ENCODE assay signal across 9 mouse cellular contexts in the genomic region with DNA sequence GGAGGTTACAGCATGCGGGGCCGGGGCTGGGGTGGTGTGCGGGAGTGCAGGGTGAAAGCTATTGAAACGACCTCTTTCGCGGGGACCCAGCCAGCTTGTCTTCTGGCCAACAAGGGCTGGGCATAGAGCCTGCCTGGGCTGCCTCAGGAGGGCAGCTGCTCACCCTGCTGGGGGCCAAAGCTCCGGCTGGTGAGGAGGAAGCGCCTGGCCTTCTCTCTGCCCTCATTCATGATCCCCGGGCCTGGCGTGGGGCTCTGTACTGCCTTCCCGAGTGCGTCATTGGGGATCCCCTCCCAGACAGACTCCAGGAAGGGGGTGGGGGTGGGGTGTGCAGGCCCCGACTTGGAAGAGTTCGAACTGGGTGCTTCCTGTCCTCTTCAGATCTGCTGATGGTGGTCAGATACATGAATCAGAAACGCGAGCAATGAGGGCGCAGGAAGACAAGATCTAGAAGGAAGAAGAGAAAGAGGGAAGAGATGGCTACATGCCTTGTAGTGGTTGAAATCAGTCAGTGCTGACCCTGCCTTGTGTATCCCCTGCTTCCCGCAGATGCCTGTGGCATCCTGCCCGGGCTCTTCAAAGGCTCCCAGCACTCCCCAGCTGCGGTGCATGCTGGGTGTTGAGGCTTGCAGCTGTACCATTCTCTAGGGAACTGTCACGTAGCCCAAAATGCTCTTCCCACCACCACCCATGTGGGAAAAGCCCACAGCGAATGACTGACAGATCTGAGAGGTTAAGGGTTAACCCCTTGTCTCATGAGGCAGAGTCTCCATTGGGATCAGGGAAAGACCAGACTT. TPM values are rescaled to one million over a fixed set of nuclear protein-coding genes. Genes with fewer than 3 reads are reported as not detected.
A peak's percentile ranks its signal among the peaks of the same experiment; 100 is the strongest.
DNase-seq lines count a peak whose midpoint lies in the region; ATAC-seq and TF ChIP-seq lines count a peak whose summit lies in the region.
"Had no signal": no experiment of that assay in that cellular context is flagged by ENCODE, and none has a peak within 500 bp of the region (broad histone marks: within the 10 kb centered on the region; RNA-seq: fewer than 3 reads in every experiment).

No protein-coding gene starts in this region.

- H3K9me3 ChIP-seq in CH12.LX (replicated peaks; ENCODE audit: low read length) = peaks cover 3% of the 10 kb centered on the region
- H3K9me3 ChIP-seq in forebrain, embryonic 12.5 days = no peaks in the 10 kb centered on the region
- no peaks in the 10 kb centered on the region for H3K9me3 ChIP-seq in hindbrain, postnatal 0 days (ENCODE audit: low read length)
- H3K9me3 ChIP-seq: liver, embryonic 13.5 days had no signal

- no peak overlapping the region for H3K27ac ChIP-seq in gastrocnemius, adult 2 months
- H3K27ac ChIP-seq in CH12.LX (ENCODE audit: insufficient read depth, low read depth) = no peak overlapping the region
- 0 out of 2 replicates have a peak overlapping the region, but pooled peaks have one; percentile 1 for H3K27ac ChIP-seq in forebrain, embryonic 12.5 days
- peak overlapping the region; percentile 68 for H3K27ac ChIP-seq in hindbrain, postnatal 0 days
- H3K27ac ChIP-seq: liver, embryonic 13.5 days had no signal

- TF ChIP-seq POLR2A in CH12.LX (IDR thresholded peaks at IDR 0.05; ENCODE audit: low read depth, low read length) = peak; percentile 51; the same call in 1 of the 2 replicates

- peaks cover 8 to 19% of the 10 kb centered on the region in 2 experiments; a peak in 3 of 4 replicates for H3K4me1 ChIP-seq in CH12.LX (ENCODE audit: control insufficient read depth in 1 of 2, insufficient read depth in 2 of 2)
- peaks cover 14% of the 10 kb centered on the region for H3K4me1 ChIP-seq in forebrain, embryonic 12.5 days
- peaks cover 11% of the 10 kb centered on the region for H3K4me1 ChIP-seq in hindbrain, postnatal 0 days (ENCODE audit: insufficient read depth, low read length)
- H3K4me1 ChIP-seq: liver, embryonic 13.5 days had no signal

- TF ChIP-seq CTCF in gastrocnemius, adult 2 months (IDR thresholded peaks at IDR 0.05) = no peak
- no peak for TF ChIP-seq CTCF in CH12.LX (conservative IDR thresholded peaks at IDR 0.05 in 1 of 2, IDR thresholded peaks at IDR 0.05 in 1 of 2; ENCODE audit: low read depth in 2 of 2, low read length in 2 of 2)
- TF ChIP-seq CTCF in hindbrain, postnatal 0 days (IDR thresholded peaks at IDR 0.05; ENCODE audit: low read depth) = no peak

- intact Hi-C loops in gastrocnemius, adult 2 months (cut with DNase I) = no loop called here

- peak overlapping the region; percentile 53 for H3K4me2 ChIP-seq in CH12.LX (ENCODE audit: insufficient read depth, low read depth, poor library complexity, severe bottlenecking)
- H3K4me2 ChIP-seq in forebrain, embryonic 12.5 days = no peak overlapping the region
- H3K4me2 ChIP-seq in hindbrain, postnatal 0 days (ENCODE audit: low read depth, low read length) = peak overlapping the region; percentile 23; the same call in 1 of the 2 replicates
- H3K4me2 ChIP-seq: liver, embryonic 13.5 days had no signal

- TF ChIP-seq RAD21 in CH12.LX (IDR thresholded peaks at IDR 0.05; ENCODE audit: low read depth, low read length) = no peak; the same call in 1 of the 2 replicates

- no peak for TF ChIP-seq EP300 in CH12.LX (IDR thresholded peaks at IDR 0.05; ENCODE audit: low read length)

- H3K36me3 ChIP-seq in CH12.LX (replicated peaks in 1 of 2; ENCODE audit: control insufficient read depth in 1 of 2, insufficient read depth in 1 of 2, low read length in 1 of 2) = no peaks in the 10 kb centered on the region
- H3K36me3 ChIP-seq in forebrain, embryonic 12.5 days (replicated peaks) = no peaks in the 10 kb centered on the region
- no peaks in the 10 kb centered on the region for H3K36me3 ChIP-seq in hindbrain, postnatal 0 days (ENCODE audit: insufficient read depth, low read length)
- H3K36me3 ChIP-seq: liver, embryonic 13.5 days had no signal

- peak overlapping the region; percentile 39 for H3K4me3 ChIP-seq in gastrocnemius, adult 2 months
- H3K4me3 ChIP-seq in CH12.LX (replicated peaks in 1 of 3; ENCODE audit: low read depth in 2 of 3, low read length in 2 of 3, poor library complexity in 1 of 3) = peak overlapping the region; percentile 26 to 57 (median 30)
- H3K4me3 ChIP-seq in forebrain, embryonic 12.5 days (replicated peaks) = no peak overlapping the region
- H3K4me3 ChIP-seq in hindbrain, postnatal 0 days (ENCODE audit: low read length) = no peak overlapping the region
- H3K4me3 ChIP-seq: liver, embryonic 13.5 days had no signal

- 0 out of 2 replicates have a peak, but pooled peaks have one; percentile 20 for ATAC-seq in forebrain, embryonic 12.5 days (ENCODE audit: low FRiP score)
- ATAC-seq in hindbrain, postnatal 0 days = peak; percentile 91

- 38% methylated on average over 22 of the region's 22 CpGs for WGBS in forebrain, embryonic 12.5 days
- 18% methylated on average over 22 of the region's 22 CpGs for WGBS in hindbrain, postnatal 0 days

- dilution Hi-C loops in CH12.LX (cut with MboI; ENCODE audit: extremely low pct_ligation_motif_present, extremely low pct_unique_long_range_greater_than_20kb, low sequenced_read_pairs) = no loop called here

- peak; percentile 43 for DNase-seq in gastrocnemius, adult 2 months
- no peak for DNase-seq in gastrocnemius, adult 18-20 months (ENCODE audit: low spot score)
- peak; percentile 66 for DNase-seq in CH12.LX (ENCODE audit: extremely low read depth)
- peak; percentile 75 for DNase-seq in hindbrain, postnatal 0 days (ENCODE audit: low spot score)
- peak; percentile 30 for DNase-seq in retina, embryonic 14.5 days (ENCODE audit: low spot score)
- no peak for DNase-seq in spleen, postnatal 4 days (ENCODE audit: low spot score in 2 of 2)
- DNase-seq in ovary, postnatal 10 days (ENCODE audit: low spot score) = no peak
- DNase-seq: liver, embryonic 13.5 days had no signal

- H3K27me3 ChIP-seq in CH12.LX (replicated peaks) = no peaks in the 10 kb centered on the region
- no peaks in the 10 kb centered on the region for H3K27me3 ChIP-seq in forebrain, embryonic 12.5 days
- H3K27me3 ChIP-seq in hindbrain, postnatal 0 days (ENCODE audit: insufficient read depth, low read length) = no peaks in the 10 kb centered on the region

- in situ Hi-C loops in CH12.LX (cut with MboI; ENCODE audit: low pct_ligation_motif_present, low pct_unique_long_range_greater_than_20kb, low sequenced_read_pairs) = no loop called here

- no peaks in the 10 kb centered on the region for H3K79me2 ChIP-seq in CH12.LX (replicated peaks; ENCODE audit: control insufficient read depth, extremely low read depth, insufficient read depth, poor library complexity, severe bottlenecking)

- H3K9ac ChIP-seq in CH12.LX (ENCODE audit: insufficient read depth, low read depth) = peak overlapping the region; percentile 14; the same call in 1 of the 2 replicates
- no peak overlapping the region for H3K9ac ChIP-seq in forebrain, embryonic 12.5 days
- H3K9ac ChIP-seq in hindbrain, postnatal 0 days (replicated peaks; ENCODE audit: low read length) = no peak overlapping the region
- H3K9ac ChIP-seq: liver, embryonic 13.5 days had no signal

TF ChIP-seq in CH12.LX, 34 proteins besides CTCF, POLR2A, EP300 and RAD21:
- TF ChIP-seq GABPA (IDR thresholded peaks at IDR 0.05; ENCODE audit: insufficient replicate concordance, low read depth, low read length) (no peak), E2F4 (IDR thresholded peaks at IDR 0.05; ENCODE audit: insufficient replicate concordance, low read depth, low read length) (no peak), BHLHE40 (IDR thresholded peaks at IDR 0.05; ENCODE audit: low read depth, low read length) (peak; percentile 46), TBP (conservative IDR thresholded peaks at IDR 0.05; ENCODE audit: low read depth, low read length) (0 out of 2 replicates have a peak, but pooled peaks have one; percentile 24), TCF12 (IDR thresholded peaks at IDR 0.05; ENCODE audit: low read depth, low read length) (peak; percentile 44; the same call in 1 of the 2 replicates), ELF1 (IDR thresholded peaks at IDR 0.05; ENCODE audit: low read depth, low read length) (0 out of 2 replicates have a peak, but pooled peaks have one; percentile 13), KAT2A (IDR thresholded peaks at IDR 0.05; ENCODE audit: insufficient replicate concordance, low read length) (no peak), POLR2AphosphoS2 (IDR thresholded peaks at IDR 0.05; ENCODE audit: low read depth, low read length) (no peak), ETS1 (conservative IDR thresholded peaks at IDR 0.05; ENCODE audit: low read depth, low read length) (peak; percentile 72)

RNA-seq across cellular contexts. Expression of gene Calb2, which starts 9.5 kb away (rescaled TPM):
- not detected for total RNA-seq in gastrocnemius, adult 2 months (2021)
- not detected for total RNA-seq in gastrocnemius, adult 18-20 months (2021)
- not detected in 2 replicates for total RNA-seq in CH12.LX (2012; rRNA removed)
- not detected in 2 replicates for total RNA-seq in CH12.LX (2014; rRNA removed)
- polyA plus RNA-seq in CH12.LX (2012; ENCODE audit: insufficient read length, low read depth) = not detected in 2 replicates
- 31.4 and 42.6 TPM in 2 replicates for polyA plus RNA-seq in forebrain, embryonic 12.5 days (2016; fragmentation: Nextera tagmentation; extraction: Ambion mirVana)
- 50.8 and 66.2 TPM in 2 replicates for total RNA-seq in hindbrain, postnatal 0 days (2014; rRNA removed)
- polyA plus RNA-seq in hindbrain, postnatal 0 days (2015; fragmentation: Nextera tagmentation; extraction: Ambion mirVana) = 166 and 168 TPM in 2 replicates
- polyA plus RNA-seq: liver, embryonic 13.5 days had no signal

RNA-seq across cellular contexts. Expression of gene Cmtr2, which starts 37.9 kb away (rescaled TPM):
- total RNA-seq in gastrocnemius, adult 2 months (2021) = 1 to 10 TPM; 3.2 to 3.4 TPM
- 1 to 10 TPM; 3.3 to 3.4 TPM for total RNA-seq in gastrocnemius, adult 18-20 months (2021)
- total RNA-seq in CH12.LX (2012; rRNA removed) (12.8 and 14.8 TPM in 2 replicates), CH12.LX (2014; rRNA removed) (21.9 and 24.2 TPM in 2 replicates)
- polyA plus RNA-seq in CH12.LX (2012; ENCODE audit: insufficient read length, low read depth) = 8.7 and 8.8 TPM in 2 replicates
- polyA plus RNA-seq in forebrain, embryonic 12.5 days (2016; fragmentation: Nextera tagmentation; extraction: Ambion mirVana) = 12.5 and 13.8 TPM in 2 replicates
- total RNA-seq in hindbrain, postnatal 0 days (2014; rRNA removed) = 13.9 and 15.0 TPM in 2 replicates
- polyA plus RNA-seq in hindbrain, postnatal 0 days (2015; fragmentation: Nextera tagmentation; extraction: Ambion mirVana) = 5.6 and 6.2 TPM in 2 replicates

Comparison
In these comparisons a context has a peak if more than half of its experiments do, and no peak if none do; other contexts are left out.
1. DNase-seq: peak in gastrocnemius, adult 2 months (single experiment), CH12.LX (single experiment), hindbrain, postnatal 0 days (single experiment) and retina, embryonic 14.5 days (single experiment); none in gastrocnemius, adult 18-20 months (single experiment), spleen, postnatal 4 days (0 of 2) and ovary, postnatal 10 days (single experiment).
2. H3K27ac ChIP-seq: peak in forebrain, embryonic 12.5 days (single experiment) and hindbrain, postnatal 0 days (single experiment); none in gastrocnemius, adult 2 months (single experiment) and CH12.LX (single experiment).
3. H3K4me3 ChIP-seq: peak in gastrocnemius, adult 2 months (single experiment) and CH12.LX (3 of 3); none in forebrain, embryonic 12.5 days (single experiment) and hindbrain, postnatal 0 days (single experiment).
4. RNA of gene Calb2, which starts 9.5 kb away (total RNA-seq): 50.8 to 66.2 TPM in hindbrain, postnatal 0 days; not detected in CH12.LX, not detected in gastrocnemius, adult 2 months and not detected in gastrocnemius, adult 18-20 months; every median in the first group is over 10 times any median in the second.